Mouse (Mus musculus) liver, embryonic 11.5 days (tissue): Measurements from ENCODE around the gene Zfp286. TPM values are rescaled to one million over a fixed set of nuclear protein-coding genes. Genes with fewer than 3 reads are reported as not detected.
"Not testable (repeated sequence)": the region's sequence is repeated elsewhere in the genome, so short reads cannot be mapped to it uniquely, and the experiment has no call there.

Experiments
- ATAC-seq: fragments of 200-750 bp; cut with Nextera tagmentation; replicated peaks from 2 replicates; pipeline ENCODE4 v1.8.0; 2017; ENCODE audit warnings: moderate number of reproducible peaks, mild to moderate bottlenecking, moderate TSS enrichment, moderate library complexity; ENCODE audit not compliant: low FRiP score
- DNase-seq: peaks from one replicate; pipeline ENCODE4 v3.0.0-alpha.2; 2017; ENCODE audit warnings: low spot score
- H3K27ac ChIP-seq: fragments of 300-500 bp; sonication (generic); 2 replicates; pipeline ENCODE4 v1.5.1; 2014; ENCODE audit warnings: mild to moderate bottlenecking, low read depth, low read length, control low read depth
- H3K27me3 ChIP-seq: fragments of 300-500 bp; sonication (generic); replicated peaks from 2 replicates; pipeline ENCODE4 v1.6.1; 2014; ENCODE audit warnings: low read length, mixed read lengths; ENCODE audit not compliant: control insufficient read depth, insufficient read depth
- H3K36me3 ChIP-seq: fragments of 300-500 bp; sonication (generic); 2 replicates; pipeline ENCODE4 v1.6.1; 2014; ENCODE audit warnings: mild to moderate bottlenecking, low read length, moderate library complexity, mixed read lengths; ENCODE audit not compliant: control insufficient read depth, insufficient read depth
- H3K4me1 ChIP-seq: fragments of 300-500 bp; sonication (generic); replicated peaks from 2 replicates; pipeline ENCODE4 v1.6.1; 2014; ENCODE audit warnings: low read length, mixed read lengths; ENCODE audit not compliant: control insufficient read depth, insufficient read depth
- H3K4me2 ChIP-seq: fragments of 300-500 bp; sonication (generic); 2 replicates; pipeline ENCODE4 v1.6.1; 2014; ENCODE audit warnings: mild to moderate bottlenecking, control low read depth, moderate library complexity
- H3K4me3 ChIP-seq: fragments of 300-500 bp; sonication (generic); 2 replicates; pipeline ENCODE4 v1.5.1; 2014; ENCODE audit warnings: low read depth, low read length, control low read depth
- H3K9ac ChIP-seq: fragments of 300-500 bp; sonication (generic); 2 replicates; pipeline ENCODE4 v1.6.1; 2014; ENCODE audit warnings: low read depth, low read length, control low read depth
- H3K9me3 ChIP-seq: fragments of 300-500 bp; sonication (generic); 2 replicates; pipeline ENCODE4 v1.6.1; 2016; ENCODE audit warnings: low read length, inconsistent platforms, mixed read lengths; ENCODE audit not compliant: control insufficient read depth
- WGBS: fragments of 180-500 bp; shearing (Covaris S2); extraction: QIAGEN DNeasy Blood & Tissue Kit; methylation state at CpG from one replicate; pipeline ENCODE4 v1.1.7; 2014; 5-methylcytosine and 5-hydroxymethylcytosine counted together
- polyA plus RNA-seq: library from polyadenylated mRNA; unstranded; fragments of >200 nt; fragmentation: Nextera tagmentation; extraction: Ambion mirVana; gene quantifications from 2 replicates; pipeline ENCODE4 v1.2.1, GENCODE M21; 2014

The Zfp286 gene
- polyA plus RNA-seq, 1 experiment from 2014 or later, result 8.3 TPM

GRCm38 (mm10) chr11:62757906-62758305 lies 31.4 kb downstream of the Zfp286 start:
- H3K9ac ChIP-seq, result no peak overlapping the region
- no peak for ATAC-seq

GRCm38 (mm10) chr11:62757143-62757507 lies 32.1 kb downstream of the Zfp286 start:
- no peak overlapping the region for H3K27ac ChIP-seq
- no peaks in the 10 kb centered on the region for H3K36me3 ChIP-seq
- H3K4me2 ChIP-seq, result peak overlapping the region; percentile 56
- no peaks in the 10 kb centered on the region for H3K9me3 ChIP-seq
- H3K9ac ChIP-seq, result no peak overlapping the region
- DNase-seq (no peak), ATAC-seq (no peak)
- 9% methylated on average over 7 of the region's 7 CpGs for WGBS
- peak overlapping the region; percentile 15; the same call in 1 of the 2 replicates for H3K4me3 ChIP-seq
- H3K4me1 ChIP-seq, result no peaks in the 10 kb centered on the region
- H3K27me3 ChIP-seq, result peaks cover 9% of the 10 kb centered on the region

More at GRCm38 (mm10) chr11:62757906-62758305, 31.4 kb downstream of the Zfp286 start:
- no peak for DNase-seq
- Histone ChIP-seq H3K4me2 (no peak overlapping the region), H3K27ac (no peak overlapping the region), H3K36me3 (no peaks in the 10 kb centered on the region), H3K9me3 (no peaks in the 10 kb centered on the region), H3K4me1 (no peaks in the 10 kb centered on the region), H3K4me3 (no peak overlapping the region), H3K27me3 (peaks cover 6% of the 10 kb centered on the region; the same call in 1 of the 2 replicates)
- WGBS, result 72% methylated on average over 6 of the region's 6 CpGs

- Histone ChIP-seq H3K4me3 (peak overlapping the region; percentile 15; the same call in 1 of the 2 replicates), H3K9me3 (no peaks in the 10 kb centered on the region), H3K27ac (no peak overlapping the region), H3K4me1 (no peaks in the 10 kb centered on the region), H3K4me2 (peak overlapping the region; percentile 56), H3K36me3 (no peaks in the 10 kb centered on the region), H3K27me3 (peaks cover 12% of the 10 kb centered on the region), H3K9ac (no peak overlapping the region)
- peak; percentile 99 for ATAC-seq
- DNase-seq, result peak; percentile 85
- WGBS, result 7% methylated on average over 36 of the region's 36 CpGs
These were observed 32.7 kb downstream of the Zfp286 start for GRCm38 (mm10) chr11:62756456-62757142.

GRCm38 (mm10) chr11:62752780-62753179 lies 36.5 kb downstream of the Zfp286 start, which contains the start of gene Gm10428:
Gm10428 (plus strand) TSS chr11:62753100.
- no peaks in the 10 kb centered on the region for H3K9me3 ChIP-seq
- no peaks in the 10 kb centered on the region for H3K36me3 ChIP-seq
- peaks cover 22% of the 10 kb centered on the region for H3K27me3 ChIP-seq
- WGBS, result 83% methylated on average over 8 of the region's 8 CpGs
- no peak within 1 kb of the TSS for H3K27ac ChIP-seq
- ATAC-seq (no peak), DNase-seq (no peak)
- H3K9ac ChIP-seq, result no peak within 1 kb of the TSS
- no peak within 1 kb of the TSS for H3K4me3 ChIP-seq
- H3K4me2 ChIP-seq, result no peak within 1 kb of the TSS
- H3K4me1 ChIP-seq, result no peaks in the 10 kb centered on the region

- Histone ChIP-seq H3K9ac (no peak overlapping the region), H3K4me3 (no peak overlapping the region), H3K27me3 (peaks cover 22% of the 10 kb centered on the region), H3K4me1 (no peaks in the 10 kb centered on the region), H3K9me3 (no peaks in the 10 kb centered on the region), H3K4me2 (no peak overlapping the region), H3K36me3 (no peaks in the 10 kb centered on the region), H3K27ac (no peak overlapping the region)
- DNase-seq, result no peak
- 66% methylated on average over 11 of the region's 11 CpGs for WGBS
- ATAC-seq, result no peak
These were observed 37.1 kb downstream of the Zfp286 start for GRCm38 (mm10) chr11:62752191-62752590.

GRCm38 (mm10) chr11:62749445-62749844 lies 39.8 kb downstream of the Zfp286 start:
- H3K27ac ChIP-seq, H3K4me3 ChIP-seq, ATAC-seq, H3K4me1 ChIP-seq, H3K9ac ChIP-seq, H3K4me2 ChIP-seq, H3K9me3 ChIP-seq, DNase-seq, H3K36me3 ChIP-seq: not testable (repeated sequence)
- H3K27me3 ChIP-seq, result peaks cover 37% of the 10 kb centered on the region
- 63% methylated on average over 13 of the region's 13 CpGs for WGBS

GRCm38 (mm10) chr11:62748062-62748461 lies 41.2 kb downstream of the Zfp286 start:
- H3K27me3 ChIP-seq, result peaks cover 37% of the 10 kb centered on the region

GRCm38 (mm10) chr11:62747227-62747626 lies 42.0 kb downstream of the Zfp286 start:
- Histone ChIP-seq H3K9ac (no peak overlapping the region), H3K4me3 (no peak overlapping the region), H3K27me3 (peaks cover 35% of the 10 kb centered on the region), H3K4me2 (no peak overlapping the region), H3K36me3 (no peaks in the 10 kb centered on the region), H3K9me3 (no peaks in the 10 kb centered on the region), H3K27ac (no peak overlapping the region), H3K4me1 (peaks cover 3% of the 10 kb centered on the region; the same call in 1 of the 2 replicates)
- ATAC-seq (no peak), DNase-seq (no peak)
- WGBS, result 75% methylated on average over 9 of the region's 9 CpGs

More at GRCm38 (mm10) chr11:62748062-62748461, 41.2 kb downstream of the Zfp286 start:
- H3K9ac ChIP-seq, result no peak overlapping the region
- no peaks in the 10 kb centered on the region for H3K9me3 ChIP-seq
- no peak overlapping the region for H3K4me3 ChIP-seq
- no peak overlapping the region for H3K4me2 ChIP-seq
- peaks cover 3% of the 10 kb centered on the region; the same call in 1 of the 2 replicates for H3K4me1 ChIP-seq
- WGBS, result 83% methylated on average over 4 of the region's 4 CpGs
- ATAC-seq, result no peak
- no peak overlapping the region for H3K27ac ChIP-seq
- H3K36me3 ChIP-seq, result no peaks in the 10 kb centered on the region
- no peak for DNase-seq

GRCm38 (mm10) chr11:62746001-62746533 lies 43.2 kb downstream of the Zfp286 start:
- Histone ChIP-seq H3K4me2 (peak overlapping the region; percentile 59), H3K4me3 (peak overlapping the region; percentile 36), H3K9me3 (no peaks in the 10 kb centered on the region), H3K9ac (no peak overlapping the region), H3K36me3 (no peaks in the 10 kb centered on the region), H3K4me1 (peaks cover 3% of the 10 kb centered on the region; the same call in 1 of the 2 replicates), H3K27me3 (peaks cover 27% of the 10 kb centered on the region), H3K27ac (no peak overlapping the region)
- no peak for ATAC-seq
- 4% methylated on average over 27 of the region's 27 CpGs for WGBS
- peak; percentile 49 for DNase-seq
